Mouse (Mus musculus) forebrain, embryonic 14.5 days (tissue): ENCODE measurements around the gene Plxnc1. TPM values are rescaled to one million over a fixed set of nuclear protein-coding genes. Genes with fewer than 3 reads are reported as not detected.
A peak's percentile ranks its signal among the peaks of the same experiment; 100 is the strongest.

Experiments
- ATAC-seq: fragments of 200-750 bp; cut with Nextera tagmentation; 2 replicates; pipeline ENCODE4 v1.8.0; 2017; ENCODE audit warnings: mild to moderate bottlenecking, moderate library complexity
- DNase-seq: peaks from one replicate; pipeline ENCODE4 v3.0.0-alpha.2; 2015; ENCODE audit warnings: low spot score
- H3K27ac ChIP-seq: fragments of 300-500 bp; sonication (generic); 2 replicates; pipeline ENCODE4 v1.5.1; 2014; ENCODE audit warnings: low read depth, mild to moderate bottlenecking, control low read depth, low read length, moderate library complexity
- H3K27me3 ChIP-seq: fragments of 300-500 bp; sonication (generic); replicated peaks from 2 replicates; pipeline ENCODE4 v1.6.1; 2014; ENCODE audit warnings: low read length, control low read depth, mixed read lengths; ENCODE audit not compliant: control insufficient read depth, insufficient read depth
- H3K36me3 ChIP-seq: fragments of 300-500 bp; sonication (generic); 2 replicates; pipeline ENCODE4 v1.6.1; 2014; ENCODE audit warnings: low read length, control low read depth; ENCODE audit not compliant: control insufficient read depth, insufficient read depth
- H3K4me1 ChIP-seq: fragments of 300-500 bp; sonication (generic); 2 replicates; pipeline ENCODE4 v1.6.1; 2014; ENCODE audit warnings: antibody characterized with exemption, low read length, control low read depth; ENCODE audit not compliant: control insufficient read depth, insufficient read depth
- H3K4me2 ChIP-seq: fragments of 300-500 bp; sonication (generic); 2 replicates; pipeline ENCODE4 v1.6.1; 2014; ENCODE audit warnings: mild to moderate bottlenecking, control low read depth, low read length
- H3K4me3 ChIP-seq: fragments of 300-500 bp; sonication (generic); 2 replicates; pipeline ENCODE4 v1.5.1; 2014; ENCODE audit warnings: low read depth, low read length, control low read depth
- H3K9ac ChIP-seq: fragments of 300-500 bp; sonication (generic); 2 replicates; pipeline ENCODE4 v1.6.1; 2014; ENCODE audit warnings: mild to moderate bottlenecking, low read length, control low read depth, moderate library complexity
- H3K9me3 ChIP-seq: fragments of 300-500 bp; sonication (generic); replicated peaks from 2 replicates; pipeline ENCODE4 v1.6.1; 2016; ENCODE audit warnings: low read length, control low read depth, mixed read lengths; ENCODE audit not compliant: control insufficient read depth
- WGBS: fragments of 180-500 bp; shearing (Covaris S2); extraction: QIAGEN DNeasy Blood & Tissue Kit; methylation state at CpG from one replicate; pipeline ENCODE4 v1.1.7; 2014; 5-methylcytosine and 5-hydroxymethylcytosine counted together
- polyA plus RNA-seq: library from polyadenylated mRNA; unstranded; fragments of >200 nt; fragmentation: Nextera tagmentation; extraction: Ambion mirVana; gene quantifications from 2 replicates; pipeline ENCODE4 v1.2.1, GENCODE M21; 2014

Gene Plxnc1
- polyA plus RNA-seq, 1 experiment from 2014 or later: 14.4 TPM

- DNase-seq: no peak
- no peak for ATAC-seq
- Histone ChIP-seq H3K4me3 (no peak overlapping the region), H3K9ac (no peak overlapping the region), H3K27me3 (no peaks in the 10 kb centered on the region), H3K4me1 (no peaks in the 10 kb centered on the region), H3K27ac (no peak overlapping the region), H3K36me3 (no peaks in the 10 kb centered on the region), H3K9me3 (no peaks in the 10 kb centered on the region), H3K4me2 (no peak overlapping the region)
- WGBS: 90% methylated on average over 1 of the region's 1 CpGs
Measured at GRCm38 (mm10) chr10:94912551-94912950, 32.1 kb downstream of the Plxnc1 start.

- Histone ChIP-seq H3K4me3 (no peak overlapping the region), H3K9ac (no peak overlapping the region), H3K9me3 (no peaks in the 10 kb centered on the region), H3K27me3 (no peaks in the 10 kb centered on the region), H3K4me2 (no peak overlapping the region), H3K27ac (no peak overlapping the region), H3K4me1 (peaks cover 5% of the 10 kb centered on the region), H3K36me3 (no peaks in the 10 kb centered on the region)
- ATAC-seq (no peak), DNase-seq (no peak)
- WGBS: 90% methylated on average over 6 of the region's 6 CpGs
Measured at GRCm38 (mm10) chr10:94911102-94911501, 33.5 kb downstream of the Plxnc1 start.

- Histone ChIP-seq H3K27ac (no peak overlapping the region), H3K4me3 (no peak overlapping the region), H3K4me2 (no peak overlapping the region), H3K9ac (no peak overlapping the region), H3K27me3 (no peaks in the 10 kb centered on the region), H3K9me3 (no peaks in the 10 kb centered on the region), H3K4me1 (peaks cover 9% of the 10 kb centered on the region), H3K36me3 (no peaks in the 10 kb centered on the region)
- ATAC-seq (no peak), DNase-seq (no peak)
- WGBS: 95% methylated on average over 4 of the region's 4 CpGs
Measured at GRCm38 (mm10) chr10:94910570-94910969, 34.1 kb downstream of the Plxnc1 start.

GRCm38 (mm10) chr10:94909789-94910188 lies 34.8 kb downstream of the Plxnc1 start:
- DNase-seq: no peak
- Histone ChIP-seq H3K27me3 (no peaks in the 10 kb centered on the region), H3K4me1 (peaks cover 12% of the 10 kb centered on the region), H3K4me2 (no peak overlapping the region), H3K36me3 (no peaks in the 10 kb centered on the region), H3K9me3 (no peaks in the 10 kb centered on the region), H3K27ac (no peak overlapping the region), H3K4me3 (no peak overlapping the region), H3K9ac (no peak overlapping the region)
- WGBS: 86% methylated on average over 2 of the region's 2 CpGs
- no peak for ATAC-seq

GRCm38 (mm10) chr10:94908976-94909717 lies 35.5 kb downstream of the Plxnc1 start:
- Histone ChIP-seq H3K27ac (no peak overlapping the region), H3K4me1 (peaks cover 16% of the 10 kb centered on the region), H3K4me3 (no peak overlapping the region), H3K27me3 (no peaks in the 10 kb centered on the region), H3K4me2 (no peak overlapping the region), H3K9ac (no peak overlapping the region), H3K9me3 (no peaks in the 10 kb centered on the region), H3K36me3 (no peaks in the 10 kb centered on the region)
- ATAC-seq (no peak), DNase-seq (no peak)
- 94% methylated on average over 11 of the region's 11 CpGs for WGBS

- no peaks in the 10 kb centered on the region for H3K27me3 ChIP-seq
- peaks cover 16% of the 10 kb centered on the region for H3K4me1 ChIP-seq
- ATAC-seq: peak; percentile 97
- peak overlapping the region; percentile 49 for H3K4me2 ChIP-seq
- peak overlapping the region; percentile 83 for H3K27ac ChIP-seq
- peak overlapping the region; percentile 48 for H3K9ac ChIP-seq
- no peak overlapping the region for H3K4me3 ChIP-seq
- H3K9me3 ChIP-seq: no peaks in the 10 kb centered on the region
- DNase-seq: peak; percentile 98
- H3K36me3 ChIP-seq: no peaks in the 10 kb centered on the region; the same call in 1 of the 2 replicates
- WGBS: 22% methylated on average over 21 of the region's 21 CpGs
Measured at GRCm38 (mm10) chr10:94905689-94906473, 38.8 kb downstream of the Plxnc1 start.

GRCm38 (mm10) chr10:94905219-94905618 lies 39.4 kb downstream of the Plxnc1 start:
- H3K27ac ChIP-seq: peak overlapping the region; percentile 83
- no peaks in the 10 kb centered on the region; the same call in 1 of the 2 replicates for H3K36me3 ChIP-seq
- peak overlapping the region; percentile 49 for H3K4me2 ChIP-seq
- no peaks in the 10 kb centered on the region for H3K9me3 ChIP-seq
- peak overlapping the region; percentile 26; the same call in 1 of the 2 replicates for H3K9ac ChIP-seq
- 5% methylated on average over 4 of the region's 5 CpGs for WGBS
- no peaks in the 10 kb centered on the region for H3K27me3 ChIP-seq
- ATAC-seq (peak; percentile 81), DNase-seq (peak; percentile 84)
- no peak overlapping the region for H3K4me3 ChIP-seq
- peaks cover 16% of the 10 kb centered on the region for H3K4me1 ChIP-seq

- ATAC-seq (no peak), DNase-seq (no peak)
- Histone ChIP-seq H3K27me3 (no peaks in the 10 kb centered on the region), H3K9ac (no peak overlapping the region), H3K4me3 (no peak overlapping the region), H3K36me3 (no peaks in the 10 kb centered on the region), H3K4me1 (no peaks in the 10 kb centered on the region), H3K9me3 (no peaks in the 10 kb centered on the region), H3K4me2 (no peak overlapping the region), H3K27ac (no peak overlapping the region)
- 80% methylated on average over 6 of the region's 6 CpGs for WGBS
Measured at GRCm38 (mm10) chr10:94896950-94897349, 47.7 kb downstream of the Plxnc1 start.

GRCm38 (mm10) chr10:94896311-94896710 lies 48.3 kb downstream of the Plxnc1 start:
- no peaks in the 10 kb centered on the region for H3K36me3 ChIP-seq
- H3K4me3 ChIP-seq: no peak overlapping the region
- H3K4me2 ChIP-seq: no peak overlapping the region
- DNase-seq (no peak), ATAC-seq (no peak)
- H3K4me1 ChIP-seq: no peaks in the 10 kb centered on the region
- H3K9me3 ChIP-seq: no peaks in the 10 kb centered on the region
- H3K27me3 ChIP-seq: no peaks in the 10 kb centered on the region
- WGBS: 89% methylated on average over 2 of the region's 2 CpGs
- no peak overlapping the region for H3K9ac ChIP-seq
- H3K27ac ChIP-seq: no peak overlapping the region
